Mouse (Mus musculus): Measurements from ENCODE around the gene Ythdc1.
A peak's percentile ranks its signal among the peaks of the same experiment; 100 is the strongest.
"Not testable (repeated sequence)": the region's sequence is repeated elsewhere in the genome, so short reads cannot be mapped to it uniquely, and the experiment has no call there.

The Ythdc1 gene

GRCm38 (mm10) chr5:86803962-86804940 lies at the start of gene Ythdc1:
TSS of gene Ythdc1 (plus strand) at chr5:86804221.
- DNase-seq (ENCODE audit: low spot score in 2 of 2): peak; percentile 87 to 91

- no peak for DNase-seq (ENCODE audit: low spot score in 2 of 2)
Observed at GRCm38 (mm10) chr5:86769015-86769658, 34.9 kb upstream of the Ythdc1 start.

GRCm38 (mm10) chr5:86771010-86771409 lies 33.0 kb upstream of the Ythdc1 start:
- no peak for DNase-seq (ENCODE audit: low spot score in 2 of 2)

GRCm38 (mm10) chr5:86776941-86777340 lies 27.1 kb upstream of the Ythdc1 start:
- no peak for DNase-seq (ENCODE audit: low spot score in 2 of 2)

- DNase-seq (ENCODE audit: low spot score in 2 of 2): no peak
Observed at GRCm38 (mm10) chr5:86778471-86778870, 25.6 kb upstream of the Ythdc1 start.

- DNase-seq (ENCODE audit: low spot score in 2 of 2): no peak
Observed at GRCm38 (mm10) chr5:86783059-86783458, 21.0 kb upstream of the Ythdc1 start.

GRCm38 (mm10) chr5:86784205-86784604 lies 19.8 kb upstream of the Ythdc1 start:
- no peak for DNase-seq (ENCODE audit: low spot score in 2 of 2)

- no peak for DNase-seq (ENCODE audit: low spot score in 2 of 2)
Observed at GRCm38 (mm10) chr5:86786798-86787197, 17.2 kb upstream of the Ythdc1 start.

- DNase-seq (ENCODE audit: low spot score in 2 of 2): no peak
Observed at GRCm38 (mm10) chr5:86789954-86790353, 14.1 kb upstream of the Ythdc1 start.

GRCm38 (mm10) chr5:86792249-86792648 lies 11.8 kb upstream of the Ythdc1 start:
- no peak for DNase-seq (ENCODE audit: low spot score in 2 of 2)

- no peak for DNase-seq (ENCODE audit: low spot score in 2 of 2)
Observed at GRCm38 (mm10) chr5:86792807-86793206, 11.2 kb upstream of the Ythdc1 start.

- no peak for DNase-seq (ENCODE audit: low spot score in 2 of 2)
Observed at GRCm38 (mm10) chr5:86816795-86817194, 12.8 kb downstream of the Ythdc1 start.

- DNase-seq (ENCODE audit: low spot score in 2 of 2): not testable (repeated sequence)
Observed at GRCm38 (mm10) chr5:86836378-86836777, 32.4 kb downstream of the Ythdc1 start.

GRCm38 (mm10) chr5:86838110-86838509 lies 34.1 kb downstream of the Ythdc1 start:
- no peak for DNase-seq (ENCODE audit: low spot score in 2 of 2)

- DNase-seq (ENCODE audit: low spot score in 2 of 2): no peak
Observed at GRCm38 (mm10) chr5:86839472-86839871, 35.5 kb downstream of the Ythdc1 start.

GRCm38 (mm10) chr5:86840207-86840606 lies 36.2 kb downstream of the Ythdc1 start:
- no peak for DNase-seq (ENCODE audit: low spot score in 2 of 2)

GRCm38 (mm10) chr5:86841261-86841660 lies 37.2 kb downstream of the Ythdc1 start:
- DNase-seq (ENCODE audit: low spot score in 2 of 2): not testable (repeated sequence)

- no peak for DNase-seq (ENCODE audit: low spot score in 2 of 2)
Observed at GRCm38 (mm10) chr5:86850104-86850503, 46.1 kb downstream of the Ythdc1 start.

GRCm38 (mm10) chr5:86851658-86852057 lies 47.6 kb downstream of the Ythdc1 start:
- no peak for DNase-seq (ENCODE audit: low spot score in 2 of 2)

GRCm38 (mm10) chr5:86856505-86856904 lies 52.5 kb downstream of the Ythdc1 start:
- peak in 1 of 2 experiments; percentile 25 for DNase-seq (ENCODE audit: low spot score in 2 of 2)

- no peak for DNase-seq (ENCODE audit: low spot score in 2 of 2)
Observed at GRCm38 (mm10) chr5:86857682-86858081, 53.7 kb downstream of the Ythdc1 start.

GRCm38 (mm10) chr5:86858336-86858735 lies 54.3 kb downstream of the Ythdc1 start:
- no peak for DNase-seq (ENCODE audit: low spot score in 2 of 2)

GRCm38 (mm10) chr5:86871877-86872276 lies 67.9 kb downstream of the Ythdc1 start:
- DNase-seq (ENCODE audit: low spot score in 2 of 2): peak in 1 of 2 experiments; percentile 62

All from urinary bladder, postnatal 4 days (tissue).